Mouse (Mus musculus) testis, adult 2 months (tissue): ENCODE measurements around the gene Tpd52l1.

Experiments
- CTCF ChIP-seq: fragments of 200-500 bp; IDR thresholded peaks from 2 replicates; pipeline ENCODE4 v1.5.1; 2012; ENCODE audit warnings: low read depth, mild to moderate bottlenecking, inconsistent platforms, low read length, moderate library complexity; ENCODE audit not compliant: control insufficient read depth, insufficient read depth, insufficient replicate concordance
- POLR2A ChIP-seq: fragments of 200-500 bp; IDR thresholded peaks from 2 replicates; pipeline ENCODE4 v1.6.1; 2012; ENCODE audit warnings: low read depth, mild to moderate bottlenecking, inconsistent platforms, low read length, moderate library complexity; ENCODE audit not compliant: control insufficient read depth

DNA sequence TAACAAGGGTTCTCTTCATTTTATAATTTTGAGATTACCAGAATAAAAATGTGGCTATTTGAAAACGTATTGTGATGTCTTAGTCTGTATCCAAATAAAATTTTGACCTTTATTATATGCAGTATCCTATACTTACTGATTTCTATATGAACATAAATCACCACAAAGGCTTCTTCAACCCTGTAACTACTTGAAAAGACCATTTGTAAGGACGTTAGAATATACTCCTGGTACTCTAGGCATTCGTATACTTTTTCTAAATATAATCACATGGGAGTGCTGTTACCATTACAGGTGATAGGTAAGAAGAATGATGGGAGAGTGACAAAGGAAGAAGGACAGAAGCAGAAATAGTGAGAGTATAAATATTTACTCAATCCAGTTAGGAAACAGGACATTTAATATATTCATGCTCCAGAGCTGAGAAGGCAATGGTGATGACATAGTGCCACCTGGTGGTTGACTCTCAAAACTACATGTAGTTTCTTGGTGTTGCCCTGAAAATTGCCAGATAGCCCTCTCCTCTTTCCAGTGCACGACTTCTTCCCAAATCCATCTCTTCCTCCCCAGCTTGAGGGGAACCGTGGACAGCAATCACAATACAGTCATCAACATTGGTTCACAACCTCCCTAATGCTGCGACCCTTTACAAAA, 146.7 kb downstream of the Tpd52l1 start:
- TF ChIP-seq CTCF, result peak; percentile 42; the same call in 1 of the 2 replicates
- no peak for TF ChIP-seq POLR2A
